8 mouse cellular contexts compared by ENCODE assay signal in the genomic region with DNA sequence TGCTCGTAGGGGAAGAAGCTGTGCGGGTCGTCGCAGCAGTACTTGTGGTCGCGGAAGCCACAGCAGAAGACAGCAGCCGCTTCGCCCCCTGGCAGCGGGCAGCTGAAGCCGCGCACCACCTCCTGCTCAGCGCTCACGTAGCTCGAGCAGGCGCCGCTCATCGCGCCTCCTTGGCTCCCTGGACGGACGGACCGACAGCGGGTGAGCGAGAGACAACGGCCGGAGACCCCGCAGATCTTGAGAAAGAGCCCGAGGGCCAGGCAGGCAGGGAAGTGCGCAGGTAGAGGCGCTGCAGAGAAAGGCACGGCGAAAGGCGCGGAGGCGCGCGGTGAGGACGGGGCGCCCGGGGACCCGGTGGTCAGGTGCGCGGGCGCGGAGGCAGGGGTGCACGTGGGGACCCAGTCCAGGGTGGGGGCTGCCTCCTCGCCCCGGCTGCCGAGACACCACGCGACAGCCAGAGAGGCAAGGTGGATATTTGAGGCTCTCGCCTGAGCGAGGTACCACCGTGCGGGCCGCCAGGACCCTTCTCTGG. TPM values are rescaled to one million over a fixed set of nuclear protein-coding genes. Genes with fewer than 3 reads are reported as not detected.
DNase-seq lines count a peak whose midpoint lies in the region; ATAC-seq and TF ChIP-seq lines count a peak whose summit lies in the region.

A gene (minus strand): TSS at position 167 of the 532 bp plus-strand sequence.

- 0 out of 2 replicates have a peak, but pooled peaks have one; percentile 1 for TF ChIP-seq CTCF in liver, adult 2 months (IDR thresholded peaks at IDR 0.05; ENCODE audit: low read depth, low read length)

- no peak for TF ChIP-seq POLR2A in liver, adult 2 months (IDR thresholded peaks at IDR 0.05; ENCODE audit: extremely low read depth, insufficient read depth, low read length)

- DNase-seq in heart, embryonic 10.5 days (ENCODE audit: low spot score) = no peak
- no peak for DNase-seq in heart, adult 9 months (ENCODE audit: low spot score in 2 of 2)
- peak; percentile 8 for DNase-seq in T-cell, adult 2 months (ENCODE audit: low spot score)
- DNase-seq in liver, adult 2 months (ENCODE audit: extremely low read depth, low read depth, low spot score) = no peak
- peak; percentile 59 for DNase-seq in retina, embryonic 14.5 days (ENCODE audit: low spot score)
- DNase-seq in left cerebral cortex, postnatal 14 days (ENCODE audit: low spot score in 2 of 2) = no peak
- no peak for DNase-seq in left cerebral cortex, adult 11 months (ENCODE audit: low spot score)

- H3K4me3 ChIP-seq in heart, embryonic 10.5 days = peak within 1 kb of the TSS; percentile 66
- peak within 1 kb of the TSS; percentile 19; the same call in 1 of the 2 replicates for H3K4me3 ChIP-seq in liver, adult 2 months (ENCODE audit: insufficient read depth, low read depth, low read length)

- peaks cover 44% of the 10 kb centered on the region for H3K4me1 ChIP-seq in heart, embryonic 10.5 days
- no peaks in the 10 kb centered on the region for H3K4me1 ChIP-seq in liver, adult 2 months (ENCODE audit: control insufficient read depth, insufficient read depth, low read length)

- peak within 1 kb of the TSS; percentile 16; the same call in 1 of the 2 replicates for H3K9ac ChIP-seq in liver, adult 2 months (ENCODE audit: low read depth, low read length)

- peak; percentile 36 for ATAC-seq in granulocyte monocyte progenitor cell, adult 5-6 weeks (replicated peaks; ENCODE audit: poor library complexity, severe bottlenecking)

- H3K36me3 ChIP-seq in heart, embryonic 10.5 days = no peaks in the 10 kb centered on the region
- H3K36me3 ChIP-seq in liver, adult 2 months (ENCODE audit: control insufficient read depth, insufficient read depth, low read length) = no peaks in the 10 kb centered on the region

- H3K27ac ChIP-seq in heart, embryonic 10.5 days = peak within 1 kb of the TSS; percentile 88
- no peak within 1 kb of the TSS for H3K27ac ChIP-seq in liver, adult 2 months (replicated peaks; ENCODE audit: insufficient read depth, low read depth, low read length)

- WGBS in heart, embryonic 10.5 days = 2% methylated on average over 55 of the region's 55 CpGs
- WGBS in liver, adult 2 months = 8% methylated on average over 55 of the region's 55 CpGs

- no peaks in the 10 kb centered on the region for H3K9me3 ChIP-seq in heart, embryonic 10.5 days

- peaks cover 30% of the 10 kb centered on the region for H3K27me3 ChIP-seq in heart, embryonic 10.5 days (ENCODE audit: insufficient read depth, poor library complexity, severe bottlenecking)
- H3K27me3 ChIP-seq in liver, adult 2 months (ENCODE audit: control insufficient read depth, insufficient read depth, low read length) = peaks cover 8% of the 10 kb centered on the region

- intact Hi-C loops in left cerebral cortex, postnatal 14 days (cut with DNase I) = no loop called here

- no peaks in the 10 kb centered on the region for H3K79me2 ChIP-seq in liver, adult 2 months (ENCODE audit: control insufficient read depth, insufficient read depth, low read length)

RNA-seq across cellular contexts. Expression of the gene that starts here (rescaled TPM):
- 3.0 and 3.5 TPM in 2 replicates for polyA plus RNA-seq in heart, embryonic 10.5 days (2016; fragmentation: Nextera tagmentation; extraction: Ambion mirVana)
- not detected in 2 replicates for total RNA-seq in granulocyte monocyte progenitor cell, adult 5-6 weeks (2014; fragmentation: Nextera tagmentation)
- not detected in 2 replicates for total RNA-seq in granulocyte monocyte progenitor cell, adult 5-6 weeks (2017)
- not detected in 2 replicates for total RNA-seq in liver, adult 2 months (2014; rRNA removed)
- polyA plus RNA-seq in liver, adult 2 months (2012; rRNA removed) = not detected in 2 replicates
- total RNA-seq in left cerebral cortex, postnatal 14 days (2021) = not detected

Comparison
In these comparisons a context has a peak if more than half of its experiments do, and no peak if none do; other contexts are left out.
1. Peak in ATAC-seq in granulocyte monocyte progenitor cell, adult 5-6 weeks; RNA of the gene not detected or under 1 TPM.
2. DNase-seq: peak in T-cell, adult 2 months (single experiment) and retina, embryonic 14.5 days (single experiment); none in heart, embryonic 10.5 days (single experiment), heart, adult 9 months (0 of 2), liver, adult 2 months (single experiment), left cerebral cortex, postnatal 14 days (0 of 2) and left cerebral cortex, adult 11 months (single experiment).